Mouse (Mus musculus) thymus, adult 2 months (tissue): ENCODE data around the gene Wdr64.

Source experiments
- CTCF ChIP-seq: fragments of 200-500 bp; IDR thresholded peaks from 2 replicates; pipeline ENCODE4 v1.5.1; 2012; ENCODE audit warnings: mild to moderate bottlenecking, control low read depth, low read length, moderate library complexity, borderline replicate concordance; ENCODE audit not compliant: control insufficient read depth, poor library complexity, insufficient read depth; ENCODE audit errors: extremely low read depth
- POLR2A ChIP-seq: fragments of 200-500 bp; IDR thresholded peaks from 2 replicates; pipeline ENCODE4 v1.6.1; 2012; ENCODE audit warnings: mild to moderate bottlenecking, low read length, control low read depth, moderate library complexity; ENCODE audit not compliant: control insufficient read depth, poor library complexity, insufficient read depth; ENCODE audit errors: extremely low read depth

- TF ChIP-seq CTCF: no peak
- no peak for TF ChIP-seq POLR2A
These were observed 157.1 kb downstream of the Wdr64 start for GRCm38 (mm10) chr1:175855515-175855914.
